Mouse (Mus musculus): ENCODE data around the gene Pfkm. TPM values are rescaled to one million over a fixed set of nuclear protein-coding genes. Genes with fewer than 3 reads are reported as not detected.

Pfkm gene
- polyA plus RNA-seq, 1 experiment from 2014 or later, result 31.7 TPM

DNA sequence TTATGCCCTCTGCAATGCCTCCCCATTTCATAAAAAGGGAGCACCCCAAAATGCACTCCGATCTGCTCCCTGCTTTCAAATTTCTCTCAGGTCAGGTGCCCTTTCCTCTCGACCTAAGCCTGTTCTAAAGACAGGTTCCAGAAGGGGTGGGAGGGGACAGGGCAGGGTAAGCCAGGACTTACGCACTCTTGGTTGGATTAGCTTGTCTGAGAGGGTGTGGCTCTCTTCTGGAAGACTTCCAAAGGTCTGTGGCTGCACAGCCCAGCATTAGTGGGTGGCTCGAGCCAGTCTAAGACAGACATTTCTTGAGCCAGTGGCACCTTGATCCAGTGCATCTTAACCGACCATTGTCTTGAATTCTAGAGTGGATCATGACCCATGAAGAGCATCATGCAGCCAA is 19.4 kb downstream of the Pfkm start:
- Histone ChIP-seq H3K9ac (ENCODE audit: low read depth, low read length) (no peak overlapping the region), H3K4me1 (ENCODE audit: control insufficient read depth, insufficient read depth, low read length) (peaks cover 14% of the 10 kb centered on the region), H3K4me2 (ENCODE audit: low read depth, low read length) (no peak overlapping the region), H3K27ac (ENCODE audit: low read length) (no peak overlapping the region), H3K4me3 (ENCODE audit: low read length) (no peak overlapping the region), H3K36me3 (ENCODE audit: control insufficient read depth, insufficient read depth, low read length) (no peaks in the 10 kb centered on the region), H3K27me3 (replicated peaks; ENCODE audit: control insufficient read depth, insufficient read depth, low read length) (no peaks in the 10 kb centered on the region), H3K9me3 (ENCODE audit: control insufficient read depth, low read length) (no peaks in the 10 kb centered on the region)
- ATAC-seq, result peak; percentile 67
- 62% methylated on average over 5 of the region's 5 CpGs for WGBS

DNA sequence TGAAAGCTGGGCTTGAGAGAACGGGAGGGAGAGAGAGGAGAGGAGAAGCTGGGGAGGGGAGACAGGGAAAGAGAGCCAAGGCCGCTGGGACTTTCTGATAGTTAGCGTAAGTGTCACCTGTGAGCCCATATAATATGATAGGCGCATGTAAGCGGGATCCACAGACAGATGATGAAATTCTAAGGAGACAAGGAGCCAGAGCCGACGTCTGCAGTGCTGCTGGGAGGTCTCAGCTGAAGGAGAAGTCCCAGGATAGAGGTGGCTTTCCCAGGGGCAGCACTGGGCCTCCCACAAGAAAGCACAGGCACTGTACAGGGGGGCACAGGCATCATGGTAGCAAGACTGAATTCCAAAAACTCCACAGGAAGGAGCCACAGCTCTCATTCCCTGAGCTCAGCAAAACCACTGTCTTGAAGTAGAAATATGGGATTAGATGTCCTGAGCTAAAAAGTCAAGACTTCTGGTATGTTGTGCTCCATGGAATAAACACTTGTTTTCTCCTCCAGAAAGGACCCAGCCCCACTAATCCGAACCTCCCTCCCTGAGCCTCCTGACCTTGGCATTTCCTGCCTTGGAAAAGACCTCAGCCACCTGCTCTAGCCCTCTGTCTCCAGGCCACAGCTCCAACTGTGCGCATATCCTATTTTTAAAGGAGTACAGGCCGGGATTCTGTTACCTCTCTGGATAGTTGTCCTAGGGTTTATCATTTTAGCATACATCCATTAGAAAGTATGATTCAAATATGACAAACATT is 21.9 kb downstream of the Pfkm start:
- Histone ChIP-seq H3K4me3 (ENCODE audit: low read length) (no peak overlapping the region), H3K27me3 (replicated peaks; ENCODE audit: control insufficient read depth, insufficient read depth, low read length) (no peaks in the 10 kb centered on the region), H3K9ac (ENCODE audit: low read depth, low read length) (no peak overlapping the region), H3K36me3 (ENCODE audit: control insufficient read depth, insufficient read depth, low read length) (no peaks in the 10 kb centered on the region), H3K9me3 (ENCODE audit: control insufficient read depth, low read length) (no peaks in the 10 kb centered on the region), H3K4me1 (ENCODE audit: control insufficient read depth, insufficient read depth, low read length) (peaks cover 2% of the 10 kb centered on the region; the same call in 1 of the 2 replicates), H3K4me2 (ENCODE audit: low read depth, low read length) (no peak overlapping the region), H3K27ac (ENCODE audit: low read length) (no peak overlapping the region)
- ATAC-seq, result no peak
- 84% methylated on average over 10 of the region's 10 CpGs for WGBS

DNA sequence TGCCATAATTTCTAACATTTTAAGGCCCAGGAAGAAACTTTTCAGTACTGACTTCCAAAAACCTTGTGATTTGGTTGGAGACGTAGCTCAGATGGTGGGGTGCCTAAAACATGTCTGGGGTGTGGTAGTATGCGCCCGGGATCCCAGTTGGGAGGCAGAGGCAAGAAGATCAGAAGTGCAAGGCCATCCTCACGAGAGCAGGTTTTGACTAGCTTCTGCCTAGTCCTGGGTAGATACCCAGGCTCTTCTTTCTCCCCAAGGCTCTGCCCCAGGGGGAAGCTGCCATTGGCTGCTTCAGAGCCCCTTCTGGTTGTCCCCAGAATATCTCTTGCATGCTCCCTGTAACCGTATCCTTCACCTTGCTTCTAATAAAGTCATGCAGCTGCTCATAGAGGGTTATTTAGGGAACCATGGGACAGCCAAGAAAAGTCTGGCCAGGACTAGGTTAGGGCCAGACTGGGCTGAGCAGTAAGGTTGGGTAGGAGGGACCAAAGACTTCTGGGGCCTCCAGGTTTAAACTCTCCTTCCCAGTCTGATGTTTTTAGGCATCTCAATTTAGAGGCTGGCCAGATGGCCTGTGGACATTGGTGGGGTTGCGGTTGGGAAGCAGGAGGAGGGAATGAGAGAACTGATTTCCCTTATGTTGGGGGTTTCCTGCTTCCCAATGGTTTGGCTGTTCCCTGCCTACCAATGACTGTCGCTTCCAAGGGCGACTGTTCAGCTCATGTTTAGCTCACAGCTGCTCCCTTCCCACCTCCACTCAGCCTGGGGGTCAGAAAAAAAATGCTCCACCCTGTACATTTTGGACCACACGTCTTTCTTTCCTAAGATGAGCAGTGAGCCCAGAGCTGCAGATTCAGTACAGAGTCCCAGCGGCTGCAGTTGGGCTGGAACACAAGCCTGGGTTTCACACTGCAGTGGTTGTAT is 22.7 kb downstream of the Pfkm start:
- Histone ChIP-seq H3K27ac (ENCODE audit: low read length) (no peak overlapping the region), H3K4me1 (ENCODE audit: control insufficient read depth, insufficient read depth, low read length) (no peaks in the 10 kb centered on the region), H3K4me2 (ENCODE audit: low read depth, low read length) (no peak overlapping the region), H3K9me3 (ENCODE audit: control insufficient read depth, low read length) (no peaks in the 10 kb centered on the region), H3K36me3 (ENCODE audit: control insufficient read depth, insufficient read depth, low read length) (no peaks in the 10 kb centered on the region), H3K27me3 (replicated peaks; ENCODE audit: control insufficient read depth, insufficient read depth, low read length) (no peaks in the 10 kb centered on the region), H3K4me3 (ENCODE audit: low read length) (no peak overlapping the region), H3K9ac (ENCODE audit: low read depth, low read length) (no peak overlapping the region)
- no peak for ATAC-seq
- 88% methylated on average over 10 of the region's 10 CpGs for WGBS

DNA sequence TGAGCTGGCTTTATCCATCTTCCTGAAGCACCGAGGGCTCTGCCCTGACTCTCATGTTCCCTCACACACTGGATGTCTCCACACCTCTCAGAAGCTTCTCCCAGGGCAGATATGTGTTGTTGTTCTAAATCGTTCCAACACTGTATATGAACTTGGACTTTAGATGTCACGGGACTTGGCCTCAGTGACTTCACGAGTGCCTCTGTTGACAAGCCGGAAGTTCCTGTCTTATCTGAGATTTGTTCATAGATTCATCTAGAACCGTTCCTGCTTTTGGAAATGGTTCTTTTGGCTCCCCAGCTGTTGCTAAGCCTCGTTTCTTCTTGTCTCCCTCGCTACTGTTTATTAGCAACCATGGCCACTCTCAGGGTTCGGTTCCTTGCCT is 23.4 kb downstream of the Pfkm start:
- Histone ChIP-seq H3K27ac (ENCODE audit: low read length) (no peak overlapping the region), H3K27me3 (replicated peaks; ENCODE audit: control insufficient read depth, insufficient read depth, low read length) (no peaks in the 10 kb centered on the region), H3K4me2 (ENCODE audit: low read depth, low read length) (no peak overlapping the region), H3K4me1 (ENCODE audit: control insufficient read depth, insufficient read depth, low read length) (no peaks in the 10 kb centered on the region), H3K36me3 (ENCODE audit: control insufficient read depth, insufficient read depth, low read length) (no peaks in the 10 kb centered on the region), H3K9me3 (ENCODE audit: control insufficient read depth, low read length) (no peaks in the 10 kb centered on the region), H3K9ac (ENCODE audit: low read depth, low read length) (no peak overlapping the region), H3K4me3 (ENCODE audit: low read length) (no peak overlapping the region)
- 85% methylated on average over 9 of the region's 9 CpGs for WGBS
- no peak for ATAC-seq

DNA sequence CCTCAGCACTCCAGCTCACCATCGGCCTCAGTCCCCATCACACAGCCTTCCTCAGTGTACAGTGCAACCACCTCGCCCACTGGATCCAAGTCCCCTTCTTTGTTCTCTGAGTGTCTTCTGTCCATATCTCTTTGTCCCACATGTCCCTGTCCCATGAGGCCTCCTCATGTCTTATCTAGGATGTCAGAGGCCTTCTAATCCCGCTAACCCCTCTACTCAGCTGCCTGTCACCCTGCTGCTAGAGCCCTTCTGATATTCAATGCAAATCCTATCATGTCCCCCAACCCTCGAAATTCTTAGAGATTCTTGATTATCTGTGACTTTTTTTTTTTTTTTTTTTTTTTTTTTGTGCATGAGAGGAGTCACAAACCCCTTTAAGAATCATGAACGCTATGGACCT is 23.9 kb downstream of the Pfkm start:
- Histone ChIP-seq H3K9me3 (ENCODE audit: control insufficient read depth, low read length) (no peaks in the 10 kb centered on the region), H3K27me3 (replicated peaks; ENCODE audit: control insufficient read depth, insufficient read depth, low read length) (no peaks in the 10 kb centered on the region), H3K4me3 (ENCODE audit: low read length) (no peak overlapping the region), H3K9ac (ENCODE audit: low read depth, low read length) (no peak overlapping the region), H3K4me2 (ENCODE audit: low read depth, low read length) (no peak overlapping the region), H3K4me1 (ENCODE audit: control insufficient read depth, insufficient read depth, low read length) (no peaks in the 10 kb centered on the region), H3K27ac (ENCODE audit: low read length) (no peak overlapping the region), H3K36me3 (ENCODE audit: control insufficient read depth, insufficient read depth, low read length) (no peaks in the 10 kb centered on the region)
- no peak for ATAC-seq
- 87% methylated on average over 5 of the region's 5 CpGs for WGBS

DNA sequence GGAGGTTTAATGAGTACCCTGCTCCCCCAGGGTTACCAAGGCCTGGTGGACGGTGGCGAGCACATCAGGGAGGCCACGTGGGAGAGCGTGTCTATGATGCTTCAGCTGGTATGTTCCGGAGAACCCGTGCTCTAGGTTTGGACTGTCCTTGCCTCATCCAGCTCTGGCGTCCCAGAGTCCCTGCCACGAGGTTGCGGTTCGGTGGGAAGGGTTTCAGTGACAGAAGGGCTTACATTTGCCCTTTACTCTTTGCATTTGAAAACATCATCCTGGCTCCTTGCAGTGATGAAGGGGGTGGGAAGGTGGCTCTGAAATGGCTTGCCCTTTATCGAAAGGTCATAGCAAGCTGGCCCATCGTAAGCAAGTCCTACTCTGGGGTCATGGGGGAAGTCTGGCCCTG is 27.0 kb downstream of the Pfkm start:
- H3K4me1 ChIP-seq (ENCODE audit: control insufficient read depth, insufficient read depth, low read length), result no peaks in the 10 kb centered on the region
- 91% methylated on average over 12 of the region's 12 CpGs for WGBS
- ATAC-seq, result no peak
- H3K27ac ChIP-seq (ENCODE audit: low read length), result no peak overlapping the region
- no peaks in the 10 kb centered on the region for H3K27me3 ChIP-seq (replicated peaks; ENCODE audit: control insufficient read depth, insufficient read depth, low read length)
- H3K4me2 ChIP-seq (ENCODE audit: low read depth, low read length), result no peak overlapping the region
- H3K9ac ChIP-seq (ENCODE audit: low read depth, low read length), result no peak overlapping the region
- peaks cover 10% of the 10 kb centered on the region; the same call in 1 of the 2 replicates for H3K36me3 ChIP-seq (ENCODE audit: control insufficient read depth, insufficient read depth, low read length)
- H3K9me3 ChIP-seq (ENCODE audit: control insufficient read depth, low read length), result no peaks in the 10 kb centered on the region
- no peak overlapping the region for H3K4me3 ChIP-seq (ENCODE audit: low read length)

DNA sequence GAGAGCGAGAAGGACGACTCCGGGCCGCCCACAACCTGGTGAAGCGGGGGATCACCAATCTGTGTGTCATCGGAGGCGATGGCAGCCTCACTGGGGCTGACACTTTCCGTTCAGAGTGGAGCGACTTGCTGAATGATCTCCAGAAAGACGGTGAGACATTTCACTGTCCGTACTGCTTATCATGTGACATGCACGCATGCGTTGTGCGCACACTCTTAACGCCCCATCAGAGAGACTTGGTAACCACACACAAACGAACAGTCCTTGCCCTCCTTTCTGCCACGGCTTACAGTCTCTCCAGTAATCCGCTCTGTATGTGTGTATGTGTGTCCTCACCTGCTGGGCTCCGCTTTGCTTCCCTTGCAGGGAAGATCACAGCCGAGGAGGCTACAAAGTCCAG is 28.4 kb downstream of the Pfkm start:
- no peaks in the 10 kb centered on the region for H3K9me3 ChIP-seq (ENCODE audit: control insufficient read depth, low read length)
- no peak overlapping the region for H3K27ac ChIP-seq (ENCODE audit: low read length)
- WGBS, result 93% methylated on average over 20 of the region's 20 CpGs
- no peak for ATAC-seq
- no peaks in the 10 kb centered on the region for H3K27me3 ChIP-seq (replicated peaks; ENCODE audit: control insufficient read depth, insufficient read depth, low read length)
- H3K4me2 ChIP-seq (ENCODE audit: low read depth, low read length), result no peak overlapping the region
- no peaks in the 10 kb centered on the region for H3K4me1 ChIP-seq (ENCODE audit: control insufficient read depth, insufficient read depth, low read length)
- H3K9ac ChIP-seq (ENCODE audit: low read depth, low read length), result no peak overlapping the region
- no peak overlapping the region for H3K4me3 ChIP-seq (ENCODE audit: low read length)
- peaks cover 10% of the 10 kb centered on the region; the same call in 1 of the 2 replicates for H3K36me3 ChIP-seq (ENCODE audit: control insufficient read depth, insufficient read depth, low read length)

DNA sequence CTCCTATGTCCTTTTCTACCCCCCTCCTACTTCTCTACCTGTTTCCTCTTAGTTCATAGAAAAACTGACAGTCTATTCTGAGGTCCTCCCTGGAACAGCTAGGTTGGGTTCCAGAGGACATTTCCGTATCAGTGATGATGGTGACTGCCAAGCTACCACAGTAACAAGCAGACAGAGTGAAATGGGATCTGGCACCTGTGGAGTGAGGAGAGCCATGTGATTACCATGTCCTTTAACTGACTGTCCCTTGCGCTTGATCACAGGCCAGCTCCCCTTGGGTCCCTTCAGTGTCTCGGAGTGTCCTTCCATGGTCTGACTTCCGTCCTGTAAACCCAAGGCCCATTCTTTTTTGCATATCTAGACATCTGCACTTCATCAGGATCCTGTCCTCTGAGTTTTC is 38.6 kb downstream of the Pfkm start:
- WGBS, result 98% methylated on average over 4 of the region's 4 CpGs
- Histone ChIP-seq H3K4me2 (ENCODE audit: low read depth, low read length) (no peak overlapping the region), H3K9me3 (ENCODE audit: control insufficient read depth, low read length) (no peaks in the 10 kb centered on the region), H3K4me1 (ENCODE audit: control insufficient read depth, insufficient read depth, low read length) (no peaks in the 10 kb centered on the region), H3K36me3 (ENCODE audit: control insufficient read depth, insufficient read depth, low read length) (peaks cover 13% of the 10 kb centered on the region; the same call in 1 of the 2 replicates), H3K9ac (ENCODE audit: low read depth, low read length) (no peak overlapping the region), H3K27ac (ENCODE audit: low read length) (no peak overlapping the region), H3K4me3 (ENCODE audit: low read length) (no peak overlapping the region), H3K27me3 (replicated peaks; ENCODE audit: control insufficient read depth, insufficient read depth, low read length) (no peaks in the 10 kb centered on the region)
- no peak for ATAC-seq

DNA sequence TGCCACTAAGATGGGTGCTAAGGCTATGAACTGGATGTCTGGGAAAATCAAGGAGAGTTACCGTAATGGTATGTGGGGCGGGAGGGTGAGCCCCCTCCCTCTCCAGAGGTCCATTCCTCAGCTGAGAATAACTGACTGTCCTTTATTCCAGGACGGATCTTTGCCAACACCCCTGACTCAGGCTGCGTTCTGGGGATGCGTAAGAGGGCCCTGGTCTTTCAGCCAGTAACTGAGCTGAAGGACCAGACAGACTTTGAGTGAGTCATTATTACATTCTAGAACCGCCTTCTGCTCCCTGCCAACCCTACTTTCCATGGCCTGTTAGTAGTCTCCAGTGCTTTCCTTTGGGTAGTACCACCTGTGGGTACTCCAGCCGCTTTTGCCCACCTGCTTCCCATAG is 39.1 kb downstream of the Pfkm start:
- Histone ChIP-seq H3K27ac (ENCODE audit: low read length) (no peak overlapping the region), H3K4me2 (ENCODE audit: low read depth, low read length) (no peak overlapping the region), H3K36me3 (ENCODE audit: control insufficient read depth, insufficient read depth, low read length) (peaks cover 13% of the 10 kb centered on the region), H3K9ac (ENCODE audit: low read depth, low read length) (no peak overlapping the region), H3K4me1 (ENCODE audit: control insufficient read depth, insufficient read depth, low read length) (no peaks in the 10 kb centered on the region), H3K4me3 (ENCODE audit: low read length) (no peak overlapping the region), H3K9me3 (ENCODE audit: control insufficient read depth, low read length) (no peaks in the 10 kb centered on the region), H3K27me3 (replicated peaks; ENCODE audit: control insufficient read depth, insufficient read depth, low read length) (no peaks in the 10 kb centered on the region)
- 90% methylated on average over 7 of the region's 7 CpGs for WGBS
- ATAC-seq, result no peak
